Mouse (Mus musculus) forebrain, embryonic 11.5 days (tissue): ENCODE measurements at regions not wholly inside any gene's neighbourhood (a gene's known extent, or its start where the extent isn't known, plus 50 kb on each side); places are given as distances from the start of the nearest gene placed in this dataset.

ENCODE experiments used
- ATAC-seq: fragments of 200-750 bp; cut with Nextera tagmentation; replicated peaks from 2 replicates; pipeline ENCODE4 v1.8.0; 2017; ENCODE audit warnings: moderate TSS enrichment; ENCODE audit not compliant: low FRiP score
- DNase-seq: peaks from one replicate; pipeline ENCODE4 v3.0.0-alpha.2; 2017; ENCODE audit warnings: low spot score
- H3K27ac ChIP-seq: fragments of 300-500 bp; sonication (generic); 2 replicates; pipeline ENCODE4 v1.5.1; 2014; ENCODE audit warnings: low read depth, low read length
- H3K27me3 ChIP-seq: fragments of 300-500 bp; sonication (generic); 2 replicates; pipeline ENCODE4 v1.6.1; 2014; ENCODE audit warnings: mild to moderate bottlenecking, low read length, mixed read lengths; ENCODE audit not compliant: control insufficient read depth, insufficient read depth
- H3K36me3 ChIP-seq: fragments of 300-500 bp; sonication (generic); 2 replicates; pipeline ENCODE4 v1.6.1; 2014; ENCODE audit warnings: mild to moderate bottlenecking, low read length, moderate library complexity, mixed read lengths; ENCODE audit not compliant: control insufficient read depth, insufficient read depth
- H3K4me1 ChIP-seq: fragments of 300-500 bp; sonication (generic); replicated peaks from 2 replicates; pipeline ENCODE4 v1.6.1; 2014; ENCODE audit warnings: low read length, mixed read lengths; ENCODE audit not compliant: control insufficient read depth, insufficient read depth
- H3K4me2 ChIP-seq: fragments of 300-500 bp; sonication (generic); 2 replicates; pipeline ENCODE4 v1.6.1; 2014; ENCODE audit warnings: low read depth, mild to moderate bottlenecking, low read length, moderate library complexity, mixed read lengths; ENCODE audit not compliant: severe bottlenecking
- H3K4me3 ChIP-seq: fragments of 300-500 bp; sonication (generic); 2 replicates; pipeline ENCODE4 v1.5.1; 2014; ENCODE audit warnings: low read depth, low read length
- H3K9ac ChIP-seq: fragments of 300-500 bp; sonication (generic); 2 replicates; pipeline ENCODE4 v1.6.1; 2014; ENCODE audit warnings: low read length
- H3K9me3 ChIP-seq: fragments of 300-500 bp; sonication (generic); 2 replicates; pipeline ENCODE4 v1.6.1; 2016; ENCODE audit warnings: low read length, mixed read lengths; ENCODE audit not compliant: control insufficient read depth
- WGBS: fragments of 180-500 bp; shearing (Covaris S2); extraction: QIAGEN DNeasy Blood & Tissue Kit; methylation state at CpG from one replicate; pipeline ENCODE4 v1.1.7; 2014; 5-methylcytosine and 5-hydroxymethylcytosine counted together

DNA sequence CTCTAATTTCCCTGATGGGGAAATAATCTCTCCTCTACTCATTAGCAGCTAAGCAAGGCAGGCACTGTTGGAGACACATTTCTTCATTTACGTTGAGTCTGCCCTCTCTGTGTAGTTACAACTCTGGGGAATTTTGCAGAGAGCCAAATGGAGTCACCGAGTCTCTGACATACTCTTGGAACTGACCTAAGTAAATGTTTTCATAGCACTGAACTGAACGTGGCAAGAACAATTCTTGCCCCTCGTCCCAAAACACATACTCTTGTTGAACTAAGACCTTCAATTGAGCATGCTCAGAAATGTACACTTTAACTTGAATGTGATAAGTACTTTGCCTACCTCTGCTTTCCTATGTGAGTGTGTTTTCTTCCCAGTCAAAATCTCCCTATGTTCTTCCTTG is 114.5 kb downstream of the Dusp6 start:
- H3K9me3 ChIP-seq: no peaks in the 10 kb centered on the region
- H3K27ac ChIP-seq: no peak overlapping the region
- no peaks in the 10 kb centered on the region for H3K27me3 ChIP-seq
- DNase-seq (no peak), ATAC-seq (no peak)
- 84% methylated on average over 4 of the region's 4 CpGs for WGBS
- H3K4me2 ChIP-seq: no peak overlapping the region
- no peak overlapping the region for H3K4me3 ChIP-seq
- H3K4me1 ChIP-seq: no peaks in the 10 kb centered on the region
- H3K36me3 ChIP-seq: no peaks in the 10 kb centered on the region
- no peak overlapping the region for H3K9ac ChIP-seq

DNA sequence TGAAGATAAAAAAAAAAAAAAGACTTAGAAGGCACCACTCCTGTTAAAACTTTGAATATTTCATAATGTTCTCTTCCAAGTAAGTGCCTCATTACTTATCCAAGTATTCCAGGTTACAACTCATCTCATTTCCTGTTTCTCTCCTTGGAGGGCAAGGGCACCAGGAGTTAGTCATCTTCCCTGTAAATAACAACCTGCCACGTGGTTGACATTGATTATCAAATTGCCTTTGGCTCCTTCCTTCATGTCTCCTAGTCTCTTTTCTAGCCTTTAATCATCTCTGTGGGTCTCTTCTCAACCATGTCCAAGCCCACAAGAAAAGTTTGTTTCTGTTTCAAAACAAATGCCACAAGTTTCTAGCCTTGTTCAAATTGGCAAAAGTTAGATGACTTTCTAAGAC is 116.1 kb downstream of the Dusp6 start:
- Histone ChIP-seq H3K27ac (no peak overlapping the region), H3K9me3 (no peaks in the 10 kb centered on the region), H3K4me1 (no peaks in the 10 kb centered on the region), H3K4me2 (no peak overlapping the region), H3K27me3 (no peaks in the 10 kb centered on the region), H3K36me3 (no peaks in the 10 kb centered on the region), H3K9ac (no peak overlapping the region), H3K4me3 (no peak overlapping the region)
- no peak for DNase-seq
- no peak for ATAC-seq
- 63% methylated on average over 1 of the region's 1 CpGs for WGBS

DNA sequence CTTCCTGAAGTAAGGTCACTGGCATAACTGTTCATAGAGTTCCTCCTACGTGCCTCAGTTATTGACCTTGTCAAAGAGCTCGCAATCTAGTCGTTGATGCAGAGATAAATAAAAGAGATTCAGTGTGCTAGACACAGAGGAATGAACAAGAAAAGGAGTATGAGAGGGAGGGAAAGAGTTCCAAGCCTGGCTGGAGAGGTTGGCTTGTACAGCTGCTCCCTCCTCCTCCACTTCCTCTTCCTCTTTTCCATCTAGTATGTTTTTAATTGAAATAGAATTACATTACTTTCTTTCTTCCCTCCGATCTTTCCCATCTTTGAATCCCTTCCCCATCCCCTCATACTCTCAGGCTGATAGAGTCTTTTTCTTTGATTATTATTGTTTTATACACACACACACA is 117.1 kb downstream of the Dusp6 start:
- no peak overlapping the region for H3K4me3 ChIP-seq
- WGBS: 86% methylated on average over 4 of the region's 4 CpGs
- no peaks in the 10 kb centered on the region for H3K9me3 ChIP-seq
- DNase-seq (no peak), ATAC-seq (no peak)
- no peaks in the 10 kb centered on the region for H3K27me3 ChIP-seq
- no peak overlapping the region for H3K4me2 ChIP-seq
- H3K27ac ChIP-seq: no peak overlapping the region
- H3K4me1 ChIP-seq: no peaks in the 10 kb centered on the region
- no peak overlapping the region for H3K9ac ChIP-seq
- no peaks in the 10 kb centered on the region for H3K36me3 ChIP-seq

DNA sequence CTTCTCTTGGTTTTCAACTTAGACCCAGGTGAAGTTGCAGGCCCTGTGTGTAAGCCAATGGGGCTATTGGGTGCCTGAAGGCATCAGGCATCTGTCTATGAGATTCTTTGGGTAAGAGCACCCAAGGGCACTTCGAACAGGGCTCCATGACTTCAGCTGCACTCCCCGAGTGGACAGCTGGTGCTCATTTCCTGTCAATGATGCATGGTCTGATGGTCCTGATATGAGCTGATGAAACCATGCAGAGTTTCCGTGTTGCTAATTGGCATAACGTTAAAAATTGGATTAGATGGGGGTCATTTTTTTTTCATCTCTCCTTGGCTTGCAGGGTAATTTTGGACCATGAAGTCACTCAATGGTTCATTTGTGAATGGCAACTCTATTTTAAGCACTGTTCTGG is 120.0 kb downstream of the Dusp6 start:
- H3K4me2 ChIP-seq: no peak overlapping the region
- DNase-seq: no peak
- H3K9ac ChIP-seq: no peak overlapping the region
- H3K27ac ChIP-seq: no peak overlapping the region
- no peaks in the 10 kb centered on the region for H3K9me3 ChIP-seq
- no peak overlapping the region for H3K4me3 ChIP-seq
- H3K4me1 ChIP-seq: no peaks in the 10 kb centered on the region
- no peak for ATAC-seq
- no peaks in the 10 kb centered on the region for H3K27me3 ChIP-seq
- no peaks in the 10 kb centered on the region for H3K36me3 ChIP-seq
- WGBS: 77% methylated on average over 4 of the region's 4 CpGs

DNA sequence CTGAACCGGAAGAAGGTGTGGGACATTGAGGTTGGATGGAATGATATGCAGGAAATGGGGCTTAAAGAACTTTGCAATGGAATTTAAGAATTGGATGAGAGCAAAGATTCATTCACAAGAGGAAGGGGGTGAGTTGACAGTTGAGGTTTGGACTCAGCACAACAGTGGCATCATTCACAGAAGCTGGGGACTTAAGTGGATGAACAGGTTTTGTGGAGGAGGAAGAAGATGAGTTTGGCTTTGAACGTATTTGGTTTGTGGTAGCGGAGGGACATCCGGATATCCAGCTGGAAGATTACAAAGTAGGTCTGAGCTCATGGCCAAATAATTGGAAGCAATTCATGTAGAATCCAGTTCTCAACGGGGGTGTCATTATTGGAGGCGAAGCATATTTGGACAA is 121.3 kb downstream of the Dusp6 start:
- Histone ChIP-seq H3K9ac (no peak overlapping the region), H3K4me1 (no peaks in the 10 kb centered on the region), H3K27ac (no peak overlapping the region), H3K4me2 (no peak overlapping the region), H3K9me3 (no peaks in the 10 kb centered on the region), H3K36me3 (no peaks in the 10 kb centered on the region), H3K4me3 (no peak overlapping the region), H3K27me3 (no peaks in the 10 kb centered on the region)
- no peak for ATAC-seq
- DNase-seq: no peak
- 92% methylated on average over 6 of the region's 6 CpGs for WGBS

DNA sequence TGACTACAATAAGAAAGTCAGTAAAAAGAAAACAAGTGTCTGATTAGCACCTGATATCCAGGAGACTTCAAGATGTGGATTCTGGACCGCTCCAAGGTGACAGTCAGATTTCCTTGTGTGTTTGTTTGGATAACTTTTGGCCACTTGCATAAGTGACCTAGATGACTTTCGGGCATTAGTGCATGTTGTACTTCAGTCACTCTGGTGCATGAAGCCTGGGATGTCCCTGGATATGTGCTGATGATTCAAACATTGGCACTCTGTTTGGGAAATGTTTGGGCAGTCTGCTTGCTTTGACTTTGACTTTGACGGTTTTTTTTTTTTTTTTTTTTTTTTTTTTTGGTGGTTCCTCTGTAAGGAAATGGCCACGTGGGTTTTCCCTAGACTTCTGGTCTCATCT is 121.8 kb downstream of the Dusp6 start:
- Histone ChIP-seq H3K27me3 (no peaks in the 10 kb centered on the region), H3K9ac (no peak overlapping the region), H3K36me3 (no peaks in the 10 kb centered on the region), H3K4me3 (no peak overlapping the region), H3K4me2 (no peak overlapping the region), H3K9me3 (no peaks in the 10 kb centered on the region), H3K4me1 (no peaks in the 10 kb centered on the region), H3K27ac (no peak overlapping the region)
- DNase-seq (no peak), ATAC-seq (no peak)
- WGBS: 76% methylated on average over 4 of the region's 4 CpGs

DNA sequence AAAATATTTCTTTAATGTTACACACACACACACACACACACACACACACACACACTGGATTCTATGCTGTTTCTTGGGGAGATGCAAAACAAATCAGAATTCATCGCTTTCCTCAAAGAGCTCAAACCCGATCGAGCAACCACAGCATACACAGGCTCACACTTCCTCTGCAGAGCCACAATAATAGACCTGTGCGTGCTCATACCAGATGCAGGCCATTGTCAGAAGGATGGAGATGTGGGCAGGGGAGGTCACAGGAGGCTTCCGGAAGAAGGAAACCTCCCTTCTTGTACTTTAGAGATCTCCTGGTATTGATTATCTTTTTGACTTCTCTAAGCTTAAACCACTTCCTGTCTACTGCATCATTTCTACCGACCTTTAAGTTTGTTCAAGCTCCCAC is 122.8 kb downstream of the Dusp6 start:
- WGBS: 82% methylated on average over 6 of the region's 6 CpGs

DNA sequence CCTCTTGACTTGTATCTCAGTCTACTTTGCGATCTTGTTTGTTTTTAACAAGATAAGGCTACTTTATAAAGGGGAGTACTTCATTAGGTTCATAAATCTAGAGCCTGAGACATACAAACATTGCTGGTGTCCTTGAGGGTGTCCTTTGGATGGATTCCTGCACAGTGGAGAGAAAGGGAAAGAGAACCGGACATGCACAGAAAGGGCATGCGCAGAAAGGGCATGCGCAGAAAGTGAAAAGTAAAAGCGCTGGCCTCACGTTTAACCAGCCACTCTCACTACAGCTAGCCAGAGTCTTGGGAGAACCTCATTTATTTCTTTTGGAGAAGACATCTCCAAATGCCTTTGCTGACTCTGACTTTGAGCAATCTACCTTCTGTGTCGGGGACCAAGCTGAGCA is 125.5 kb downstream of the Dusp6 start:
- DNase-seq (no peak), ATAC-seq (no peak)
- H3K9me3 ChIP-seq: no peaks in the 10 kb centered on the region
- H3K4me2 ChIP-seq: no peak overlapping the region
- WGBS: 93% methylated on average over 7 of the region's 7 CpGs
- no peaks in the 10 kb centered on the region for H3K4me1 ChIP-seq
- no peaks in the 10 kb centered on the region for H3K27me3 ChIP-seq
- H3K27ac ChIP-seq: no peak overlapping the region
- no peaks in the 10 kb centered on the region for H3K36me3 ChIP-seq
- no peak overlapping the region for H3K9ac ChIP-seq
- H3K4me3 ChIP-seq: no peak overlapping the region

More for the DNA sequence above, 122.8 kb downstream of the Dusp6 start:
- Histone ChIP-seq H3K4me3 (no peak overlapping the region), H3K9me3 (no peaks in the 10 kb centered on the region), H3K27ac (no peak overlapping the region), H3K27me3 (no peaks in the 10 kb centered on the region), H3K9ac (no peak overlapping the region), H3K4me2 (no peak overlapping the region), H3K36me3 (no peaks in the 10 kb centered on the region), H3K4me1 (no peaks in the 10 kb centered on the region)
- ATAC-seq (no peak), DNase-seq (no peak)

DNA sequence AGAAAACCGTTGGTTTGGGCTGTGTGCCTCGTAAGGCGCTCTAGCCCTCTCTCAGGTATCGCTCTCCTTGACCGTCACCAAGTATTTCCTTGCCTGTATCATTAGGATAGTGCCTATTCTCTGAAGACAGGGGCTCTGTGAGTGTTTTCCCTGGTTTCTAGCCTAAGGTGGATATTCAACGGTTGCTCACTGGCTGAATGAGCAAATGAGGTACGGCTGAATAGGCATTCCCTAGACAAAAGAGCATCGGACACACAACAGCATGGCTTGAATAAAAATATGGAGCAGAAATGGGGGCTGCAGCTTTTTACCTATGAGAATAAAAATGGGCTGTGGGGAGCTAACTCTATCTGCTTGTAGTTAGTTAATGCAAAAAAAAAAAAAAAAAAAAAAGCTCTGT is 126.0 kb downstream of the Dusp6 start:
- no peaks in the 10 kb centered on the region for H3K36me3 ChIP-seq
- no peak overlapping the region for H3K9ac ChIP-seq
- no peaks in the 10 kb centered on the region for H3K4me1 ChIP-seq
- no peak overlapping the region for H3K27ac ChIP-seq
- WGBS: 70% methylated on average over 8 of the region's 8 CpGs
- no peak for ATAC-seq
- no peaks in the 10 kb centered on the region for H3K9me3 ChIP-seq
- no peak overlapping the region for H3K4me3 ChIP-seq
- no peaks in the 10 kb centered on the region for H3K27me3 ChIP-seq
- no peak overlapping the region for H3K4me2 ChIP-seq
- DNase-seq: no peak
